Mouse (Mus musculus): ENCODE measurements around the gene Sirt2. TPM values are rescaled to one million over a fixed set of nuclear protein-coding genes. Genes with fewer than 3 reads are reported as not detected.

Gene Sirt2
- polyA plus RNA-seq, 1 experiment, result 96.2 TPM

GRCm38 (mm10) chr7:28780067-28780658, 13.6 kb downstream of the Sirt2 start:
- Histone ChIP-seq H3K4me3 (ENCODE audit: insufficient read depth, low read depth, low read length) (no peak overlapping the region), H3K4me1 (ENCODE audit: control insufficient read depth, insufficient read depth, insufficient read length, low read length) (0 out of 2 replicates have a peak, but pooled peaks cover 2% of the 10 kb centered on the region), H3K27ac (replicated peaks; ENCODE audit: low read depth, low read length) (peak overlapping the region; percentile 6; the same call in 1 of the 2 replicates)

GRCm38 (mm10) chr7:28780857-28781256, 14.3 kb downstream of the Sirt2 start:
- Histone ChIP-seq H3K4me1 (ENCODE audit: control insufficient read depth, insufficient read depth, insufficient read length, low read length) (0 out of 2 replicates have a peak, but pooled peaks cover 2% of the 10 kb centered on the region), H3K4me3 (ENCODE audit: insufficient read depth, low read depth, low read length) (no peak overlapping the region), H3K27ac (replicated peaks; ENCODE audit: low read depth, low read length) (no peak overlapping the region)

- no peak overlapping the region for H3K4me3 ChIP-seq (ENCODE audit: insufficient read depth, low read depth, low read length)
- no peak overlapping the region for H3K27ac ChIP-seq (replicated peaks; ENCODE audit: low read depth, low read length)
Observed at GRCm38 (mm10) chr7:28781261-28781663, 14.7 kb downstream of the Sirt2 start.

GRCm38 (mm10) chr7:28785161-28785560, 18.6 kb downstream of the Sirt2 start:
- H3K27ac ChIP-seq (replicated peaks; ENCODE audit: low read depth, low read length), result no peak overlapping the region
- 0 out of 2 replicates have a peak, but pooled peaks cover 5% of the 10 kb centered on the region for H3K4me1 ChIP-seq (ENCODE audit: control insufficient read depth, insufficient read depth, insufficient read length, low read length)
- H3K4me3 ChIP-seq (ENCODE audit: insufficient read depth, low read depth, low read length), result no peak overlapping the region

More at GRCm38 (mm10) chr7:28781261-28781663, 14.7 kb downstream of the Sirt2 start:
- 0 out of 2 replicates have a peak, but pooled peaks cover 3% of the 10 kb centered on the region for H3K4me1 ChIP-seq (ENCODE audit: control insufficient read depth, insufficient read depth, insufficient read length, low read length)

- Histone ChIP-seq H3K4me3 (ENCODE audit: insufficient read depth, low read depth, low read length) (no peak overlapping the region), H3K4me1 (ENCODE audit: control insufficient read depth, insufficient read depth, insufficient read length, low read length) (0 out of 2 replicates have a peak, but pooled peaks cover 5% of the 10 kb centered on the region), H3K27ac (replicated peaks; ENCODE audit: low read depth, low read length) (no peak overlapping the region)
Observed at GRCm38 (mm10) chr7:28787884-28788283, 21.3 kb downstream of the Sirt2 start.

- H3K27ac ChIP-seq (replicated peaks; ENCODE audit: low read depth, low read length), result no peak within 1 kb of the TSS; the same call in 1 of the 2 replicates
- 0 out of 2 replicates have a peak, but pooled peaks cover 5% of the 10 kb centered on the region for H3K4me1 ChIP-seq (ENCODE audit: control insufficient read depth, insufficient read depth, insufficient read length, low read length)
- H3K4me3 ChIP-seq (ENCODE audit: insufficient read depth, low read depth, low read length), result no peak within 1 kb of the TSS
Observed at GRCm38 (mm10) chr7:28788307-28789195, 22.0 kb downstream of the Sirt2 start, which contains the start of gene Rinl. Rinl (plus strand) TSS chr7:28788969.

GRCm38 (mm10) chr7:28789235-28789634, 22.7 kb downstream of the Sirt2 start:
- H3K4me3 ChIP-seq (ENCODE audit: insufficient read depth, low read depth, low read length), result no peak overlapping the region
- 0 out of 2 replicates have a peak, but pooled peaks cover 5% of the 10 kb centered on the region for H3K4me1 ChIP-seq (ENCODE audit: control insufficient read depth, insufficient read depth, insufficient read length, low read length)
- no peak overlapping the region; the same call in 1 of the 2 replicates for H3K27ac ChIP-seq (replicated peaks; ENCODE audit: low read depth, low read length)

GRCm38 (mm10) chr7:28790066-28790806, 23.7 kb downstream of the Sirt2 start:
- Histone ChIP-seq H3K4me3 (ENCODE audit: insufficient read depth, low read depth, low read length) (no peak overlapping the region), H3K27ac (replicated peaks; ENCODE audit: low read depth, low read length) (no peak overlapping the region), H3K4me1 (ENCODE audit: control insufficient read depth, insufficient read depth, insufficient read length, low read length) (0 out of 2 replicates have a peak, but pooled peaks cover 5% of the 10 kb centered on the region)

GRCm38 (mm10) chr7:28791706-28792105, 25.2 kb downstream of the Sirt2 start:
- no peak overlapping the region for H3K4me3 ChIP-seq (ENCODE audit: insufficient read depth, low read depth, low read length)
- H3K4me1 ChIP-seq (ENCODE audit: control insufficient read depth, insufficient read depth, insufficient read length, low read length), result peaks cover 5% of the 10 kb centered on the region; the same call in 1 of the 2 replicates
- H3K27ac ChIP-seq (replicated peaks; ENCODE audit: low read depth, low read length), result no peak overlapping the region

GRCm38 (mm10) chr7:28792391-28793185, 26.1 kb downstream of the Sirt2 start:
- Histone ChIP-seq H3K27ac (replicated peaks; ENCODE audit: low read depth, low read length) (no peak overlapping the region), H3K4me3 (ENCODE audit: insufficient read depth, low read depth, low read length) (no peak overlapping the region), H3K4me1 (ENCODE audit: control insufficient read depth, insufficient read depth, insufficient read length, low read length) (peaks cover 5% of the 10 kb centered on the region; the same call in 1 of the 2 replicates)

GRCm38 (mm10) chr7:28793834-28794233, 27.3 kb downstream of the Sirt2 start:
- Histone ChIP-seq H3K27ac (replicated peaks; ENCODE audit: low read depth, low read length) (no peak overlapping the region), H3K4me3 (ENCODE audit: insufficient read depth, low read depth, low read length) (no peak overlapping the region), H3K4me1 (ENCODE audit: control insufficient read depth, insufficient read depth, insufficient read length, low read length) (peaks cover 5% of the 10 kb centered on the region; the same call in 1 of the 2 replicates)

GRCm38 (mm10) chr7:28794496-28794895, 28.0 kb downstream of the Sirt2 start:
- H3K27ac ChIP-seq (replicated peaks; ENCODE audit: low read depth, low read length), result no peak overlapping the region
- H3K4me1 ChIP-seq (ENCODE audit: control insufficient read depth, insufficient read depth, insufficient read length, low read length), result peaks cover 2% of the 10 kb centered on the region; the same call in 1 of the 2 replicates
- no peak overlapping the region for H3K4me3 ChIP-seq (ENCODE audit: insufficient read depth, low read depth, low read length)

- Histone ChIP-seq H3K4me1 (ENCODE audit: control insufficient read depth, insufficient read depth, insufficient read length, low read length) (peaks cover 3% of the 10 kb centered on the region; the same call in 1 of the 2 replicates), H3K4me3 (ENCODE audit: insufficient read depth, low read depth, low read length) (peak overlapping the region; percentile 55), H3K27ac (replicated peaks; ENCODE audit: low read depth, low read length) (peak overlapping the region; percentile 90)
Observed at GRCm38 (mm10) chr7:28795832-28796231, 29.3 kb downstream of the Sirt2 start.

- Histone ChIP-seq H3K27ac (replicated peaks; ENCODE audit: low read depth, low read length) (peak overlapping the region; percentile 90), H3K4me1 (ENCODE audit: control insufficient read depth, insufficient read depth, insufficient read length, low read length) (peaks cover 9% of the 10 kb centered on the region), H3K4me3 (ENCODE audit: insufficient read depth, low read depth, low read length) (peak overlapping the region; percentile 55)
Observed at GRCm38 (mm10) chr7:28796562-28796975, 30.0 kb downstream of the Sirt2 start.
